Mouse (Mus musculus): Measurements from ENCODE around the gene Gba.
A peak's percentile ranks its signal among the peaks of the same experiment; 100 is the strongest.

The Gba gene

GRCm38 (mm10) chr3:89183058-89183958 lies 19.4 kb upstream of the Gba start, which contains the start of gene Fam189b:
Gene Fam189b (plus strand): TSS chr3:89183143.
- peak; percentile 92 for DNase-seq

- peak; percentile 63 for DNase-seq
Measured at GRCm38 (mm10) chr3:89183959-89184315, 18.8 kb upstream of the Gba start.

DNA sequence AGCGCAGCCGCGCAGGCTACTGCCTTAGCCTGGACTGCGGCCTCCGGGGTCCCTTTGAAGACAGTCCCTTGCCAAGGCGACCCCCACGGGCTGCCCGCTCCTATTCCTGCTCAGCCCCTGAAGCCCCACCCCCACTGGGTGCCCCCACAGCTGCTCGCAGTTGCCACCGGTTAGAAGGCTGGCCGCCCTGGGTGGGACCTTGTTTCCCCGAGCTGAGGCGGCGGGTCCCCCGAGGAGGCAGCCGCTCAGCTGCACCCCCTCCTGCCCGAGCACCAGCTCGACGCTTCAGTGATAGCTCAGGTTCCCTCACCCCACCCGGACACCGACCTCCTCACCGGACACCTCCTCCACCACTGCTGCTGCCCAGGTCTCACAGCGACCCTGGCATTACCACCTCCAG lies 15.5 kb upstream of the Gba start:
- no peak for DNase-seq

DNA sequence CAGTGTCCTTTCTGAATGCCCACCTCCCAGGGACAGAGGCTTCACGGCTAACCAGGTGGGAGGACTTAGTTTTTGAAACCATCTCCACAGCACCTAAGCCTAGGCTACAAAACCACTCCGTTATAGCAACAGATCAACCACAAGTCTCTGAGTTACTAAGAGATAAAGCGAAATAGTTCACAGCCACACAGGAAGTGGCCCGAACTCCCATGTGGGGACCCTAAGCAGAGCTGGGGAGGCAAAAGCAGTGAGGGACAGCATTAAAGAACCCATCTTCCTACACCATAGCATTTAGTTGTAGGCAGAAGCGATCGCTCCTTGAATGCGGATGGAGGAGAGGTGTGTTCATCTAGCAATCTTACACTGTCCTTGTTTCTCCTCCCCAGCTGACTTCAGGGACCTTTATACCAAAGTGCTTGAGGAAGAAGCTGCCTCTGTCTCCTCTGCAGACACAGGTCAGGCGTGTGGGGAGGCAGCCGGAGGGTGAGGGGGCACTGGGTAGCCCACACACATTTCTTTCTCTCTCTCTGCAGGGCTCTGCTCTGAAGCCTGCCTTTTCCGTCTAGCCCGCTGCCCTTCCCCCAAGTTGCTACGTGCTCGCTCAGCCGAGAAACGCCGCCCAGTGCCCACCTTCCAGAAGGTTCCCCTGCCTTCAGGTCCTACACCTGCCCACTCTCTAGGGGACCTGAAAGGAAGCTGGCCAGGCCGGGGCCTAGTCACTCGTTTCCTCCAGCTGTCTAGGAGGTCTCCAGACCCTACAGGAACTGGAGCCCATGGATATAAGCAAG lies 14.8 kb upstream of the Gba start:
- no peak for DNase-seq

- no peak for DNase-seq
Measured at GRCm38 (mm10) chr3:89188478-89188875, 14.3 kb upstream of the Gba start.

DNA sequence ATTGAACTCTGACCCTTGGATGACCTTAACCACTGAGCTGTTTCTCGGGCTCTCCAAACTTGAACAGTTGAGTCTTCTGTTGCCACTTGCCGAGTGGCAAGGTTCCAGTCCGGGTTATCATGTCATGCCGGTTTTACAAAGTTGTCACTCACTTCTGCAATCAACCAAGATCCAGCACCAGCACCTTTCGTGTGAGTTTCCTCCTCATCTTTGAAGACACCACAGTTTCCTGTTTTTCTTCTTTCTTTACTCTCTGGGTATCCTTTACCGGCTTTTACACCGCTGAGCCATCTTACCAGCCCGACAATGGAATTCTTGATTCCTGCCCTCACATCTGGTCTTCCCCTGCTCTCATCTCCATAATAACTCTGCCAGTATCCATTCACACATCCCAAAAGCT lies 12.3 kb upstream of the Gba start:
- no peak for DNase-seq

DNA sequence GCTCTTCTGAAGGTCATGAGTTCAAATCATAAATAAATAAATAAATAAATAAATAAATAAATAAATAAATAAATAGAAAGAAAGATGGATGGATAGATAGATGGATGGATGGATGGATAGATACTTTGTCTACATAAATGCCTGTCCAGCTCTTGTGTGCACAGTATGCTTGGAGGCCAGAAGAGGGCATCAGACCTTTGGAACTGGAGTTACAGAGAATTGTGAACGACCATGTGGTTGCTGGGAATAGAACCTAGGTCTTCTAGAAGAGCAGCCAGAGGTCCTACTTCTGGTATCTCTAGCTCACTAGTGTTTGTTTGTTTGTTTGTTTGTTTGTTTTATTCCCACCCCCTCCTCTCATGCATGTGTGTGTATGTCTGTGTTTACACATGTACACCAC lies 9.4 kb upstream of the Gba start:
- no peak for DNase-seq

DNA sequence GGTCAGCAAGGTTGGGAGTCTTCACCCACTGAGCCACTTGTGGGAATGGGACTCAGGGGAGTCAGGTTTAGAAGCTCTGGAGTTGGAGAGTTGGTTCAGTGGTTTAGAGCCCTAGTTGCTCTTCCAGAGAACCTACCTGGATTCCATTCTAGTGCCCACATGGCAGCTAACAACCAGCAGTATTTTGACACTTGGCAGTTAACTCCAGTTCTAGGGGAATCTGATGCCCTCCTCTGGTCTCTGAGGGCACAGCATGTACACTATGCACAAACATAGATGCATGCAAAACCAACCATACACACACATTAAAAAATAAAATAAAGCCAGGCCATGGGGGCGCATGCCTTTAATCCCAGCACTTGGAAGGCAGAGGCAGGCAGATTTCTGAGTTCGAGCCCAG lies 8.9 kb upstream of the Gba start:
- no peak for DNase-seq

- DNase-seq = peak; percentile 82
Measured at GRCm38 (mm10) chr3:89195979-89196877, 6.5 kb upstream of the Gba start.

DNA sequence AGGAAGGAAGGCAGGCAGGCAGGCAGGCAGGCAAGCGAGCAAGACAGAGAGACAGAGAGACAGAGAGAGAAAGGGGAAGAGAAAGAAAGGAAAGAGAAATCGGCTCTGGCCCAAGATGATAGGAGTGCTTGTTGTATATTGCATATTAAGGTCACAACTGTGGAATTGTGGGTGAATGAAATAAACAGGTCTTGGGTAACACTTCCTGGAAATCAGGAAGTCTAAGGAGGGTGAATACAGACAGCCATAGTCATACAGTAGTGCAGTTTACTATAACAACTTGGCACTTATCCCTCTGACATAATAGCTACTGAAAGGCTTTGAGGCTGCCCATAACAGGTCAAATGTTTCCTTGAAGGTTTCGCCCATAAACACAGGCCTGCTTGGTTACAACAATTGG lies 2.9 kb upstream of the Gba start:
- DNase-seq = no peak

DNA sequence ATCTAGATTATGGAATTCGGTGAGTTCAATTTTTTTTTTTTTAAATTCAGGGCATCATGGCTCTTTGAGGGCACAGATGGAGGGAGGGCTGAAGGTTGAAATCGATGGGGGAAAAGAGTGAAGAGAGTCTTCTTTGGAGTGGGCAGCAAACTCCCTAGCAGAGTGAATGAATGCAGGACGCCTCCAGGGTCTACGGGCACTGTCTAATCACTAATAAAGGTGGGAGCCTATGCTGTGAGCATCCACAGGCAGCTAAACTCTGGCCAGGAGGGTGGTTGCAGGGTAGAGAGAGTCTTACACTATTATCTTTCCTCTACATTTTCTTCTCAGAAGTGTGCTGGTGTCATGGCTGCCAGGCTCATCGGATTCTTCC lies 400 bp downstream of the Gba start:
- DNase-seq = no peak

GRCm38 (mm10) chr3:89206079-89206478 lies 3.4 kb downstream of the Gba start:
- DNase-seq = no peak

DNA sequence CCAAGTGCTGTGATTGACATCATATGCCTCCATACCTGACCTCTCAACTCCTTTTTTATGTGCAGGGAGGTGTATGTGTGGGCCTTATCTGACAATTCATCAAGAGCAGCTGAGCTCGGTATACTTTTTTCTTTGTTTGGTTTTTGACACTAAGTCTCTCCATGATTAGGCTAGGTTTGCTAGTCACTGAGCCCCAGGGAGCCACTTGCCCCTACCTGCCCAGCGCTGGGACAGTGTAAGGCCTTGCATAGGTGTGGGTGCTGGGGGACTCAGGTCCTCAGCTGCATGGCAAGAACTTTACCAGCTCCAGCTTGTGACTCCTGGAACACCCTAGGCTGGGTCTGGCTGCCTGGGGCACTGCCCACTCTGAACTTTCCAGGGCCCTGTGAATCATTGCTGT lies 4.0 kb downstream of the Gba start:
- DNase-seq = no peak

- DNase-seq = no peak
Measured at GRCm38 (mm10) chr3:89208075-89208657, 5.4 kb downstream of the Gba start.

- DNase-seq = no peak
Measured at GRCm38 (mm10) chr3:89208736-89209135, 6.0 kb downstream of the Gba start.

- DNase-seq = no peak
Measured at GRCm38 (mm10) chr3:89209731-89210130, 7.0 kb downstream of the Gba start.

GRCm38 (mm10) chr3:89210162-89210561 lies 7.4 kb downstream of the Gba start:
- DNase-seq = no peak

GRCm38 (mm10) chr3:89210731-89211130 lies 8.0 kb downstream of the Gba start:
- DNase-seq = no peak

DNA sequence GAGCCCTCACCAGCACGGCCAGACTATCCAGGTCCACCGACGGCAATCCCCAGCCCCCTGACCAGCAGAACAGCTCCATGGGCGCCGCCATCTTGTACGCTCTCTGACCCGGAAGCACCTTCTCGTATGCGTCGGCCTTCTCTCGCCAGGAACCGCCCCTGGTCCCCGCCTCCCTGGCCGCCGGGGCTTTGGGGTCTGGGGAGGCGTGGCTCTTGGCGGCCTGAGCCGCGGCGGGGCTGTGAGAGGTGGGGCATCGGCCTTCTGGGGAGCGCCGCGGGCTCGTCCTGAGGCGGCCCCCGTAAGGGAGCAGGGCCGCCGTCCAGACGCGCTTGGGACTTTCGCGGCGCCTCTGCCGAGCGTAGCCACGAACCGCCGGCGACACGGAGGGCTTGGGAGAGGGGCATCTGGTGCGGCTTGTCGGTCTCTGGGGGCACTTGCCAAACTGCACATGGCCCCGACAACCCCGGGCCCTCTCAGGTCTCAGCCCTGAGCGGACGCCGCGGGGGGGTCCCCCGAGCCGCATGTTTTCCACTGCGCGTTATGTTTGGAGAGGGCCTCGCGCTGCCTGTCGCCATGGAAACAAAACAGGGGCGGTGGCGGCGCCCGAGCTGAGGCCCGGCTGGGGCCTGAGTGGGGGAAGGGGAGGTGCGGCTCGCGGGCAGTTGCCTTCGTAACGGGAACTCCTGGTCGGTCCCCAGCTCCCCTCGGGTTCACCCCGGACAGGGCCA lies 11.2 kb downstream of the Gba start:
- DNase-seq = peak; percentile 86

- no peak for DNase-seq
Measured at GRCm38 (mm10) chr3:89214681-89215411, 12.1 kb downstream of the Gba start, which contains the start of gene Thbs3. Gene Thbs3 (plus strand): TSS chr3:89215180.

DNA sequence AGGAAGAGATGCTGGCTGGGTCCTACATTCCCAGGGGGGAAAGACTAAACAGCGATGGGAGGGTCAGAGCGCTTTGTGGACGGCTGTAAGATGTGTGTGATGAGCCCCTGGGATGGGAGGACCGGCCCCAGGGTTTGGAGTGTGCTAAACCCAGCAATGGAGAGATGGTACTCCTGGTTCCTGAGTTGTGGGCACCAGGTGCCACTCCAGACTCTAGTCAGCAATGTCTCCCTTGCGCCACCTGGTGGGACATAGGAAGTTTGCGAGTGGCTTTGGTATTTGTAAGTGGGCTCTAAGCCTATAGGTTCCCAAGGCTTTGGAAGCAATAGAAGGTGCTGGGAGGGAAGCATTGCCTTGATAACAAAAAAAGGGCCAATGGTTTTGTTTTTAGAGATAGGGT lies 13.1 kb downstream of the Gba start:
- DNase-seq = peak; percentile 80
